Mouse (Mus musculus) small intestine, adult 2 months (tissue): ENCODE data around the gene Barhl1. TPM values are rescaled to one million over a fixed set of nuclear protein-coding genes. Genes with fewer than 3 reads are reported as not detected.

ENCODE experiments used
- H3K27ac ChIP-seq: fragments of 200-500 bp; 2 replicates; pipeline ENCODE4 v1.5.1; 2012; ENCODE audit warnings: low read depth, low read length, control low read depth, inconsistent platforms; ENCODE audit not compliant: insufficient read depth
- H3K27me3 ChIP-seq: fragments of 200-500 bp; 2 replicates; pipeline ENCODE4 v1.6.1; 2012; ENCODE audit warnings: mild to moderate bottlenecking, moderate library complexity, low read length, inconsistent platforms; ENCODE audit not compliant: control insufficient read depth, insufficient read depth
- H3K36me3 ChIP-seq: fragments of 200-500 bp; 2 replicates; pipeline ENCODE4 v1.6.1; 2012; ENCODE audit warnings: mild to moderate bottlenecking, low read length, control low read depth, inconsistent platforms; ENCODE audit not compliant: control insufficient read depth, insufficient read depth
- H3K4me1 ChIP-seq: fragments of 200-500 bp; 2 replicates; pipeline ENCODE4 v1.6.1; 2012; ENCODE audit warnings: low read length, inconsistent platforms, mixed read lengths; ENCODE audit not compliant: control insufficient read depth, insufficient read depth, insufficient read length
- H3K4me3 ChIP-seq: fragments of 200-500 bp; 2 replicates; pipeline ENCODE4 v1.5.1; 2012; ENCODE audit warnings: low read depth, mild to moderate bottlenecking, control low read depth, inconsistent platforms, low read length, moderate library complexity
- CTCF ChIP-seq: fragments of 200-500 bp; IDR thresholded peaks from 2 replicates; pipeline ENCODE4 v1.5.1; 2012; ENCODE audit warnings: low read depth, mild to moderate bottlenecking, control low read depth, inconsistent platforms, low read length, moderate library complexity, mixed read lengths; ENCODE audit not compliant: insufficient replicate concordance, insufficient read length; ENCODE audit errors: extremely low read depth
- POLR2A ChIP-seq: fragments of 200-500 bp; IDR thresholded peaks from 2 replicates; pipeline ENCODE4 v1.6.1; 2012; ENCODE audit warnings: low read depth, mild to moderate bottlenecking, control low read depth, inconsistent platforms, low read length, moderate library complexity
- WGBS: fragments of 180-500 bp; shearing (Covaris S2); methylation state at CpG from one replicate; pipeline ENCODE4 v1.1.7; 2018; 5-methylcytosine and 5-hydroxymethylcytosine counted together
- polyA plus RNA-seq: library from polyadenylated mRNA; depleted of rRNA; stranded (reverse); fragments of >200 nt; gene quantifications from 2 replicates; pipeline ENCODE4 v1.2.3, GENCODE M21; 2012

The Barhl1 gene
- polyA plus RNA-seq, 1 experiment, result not detected

DNA sequence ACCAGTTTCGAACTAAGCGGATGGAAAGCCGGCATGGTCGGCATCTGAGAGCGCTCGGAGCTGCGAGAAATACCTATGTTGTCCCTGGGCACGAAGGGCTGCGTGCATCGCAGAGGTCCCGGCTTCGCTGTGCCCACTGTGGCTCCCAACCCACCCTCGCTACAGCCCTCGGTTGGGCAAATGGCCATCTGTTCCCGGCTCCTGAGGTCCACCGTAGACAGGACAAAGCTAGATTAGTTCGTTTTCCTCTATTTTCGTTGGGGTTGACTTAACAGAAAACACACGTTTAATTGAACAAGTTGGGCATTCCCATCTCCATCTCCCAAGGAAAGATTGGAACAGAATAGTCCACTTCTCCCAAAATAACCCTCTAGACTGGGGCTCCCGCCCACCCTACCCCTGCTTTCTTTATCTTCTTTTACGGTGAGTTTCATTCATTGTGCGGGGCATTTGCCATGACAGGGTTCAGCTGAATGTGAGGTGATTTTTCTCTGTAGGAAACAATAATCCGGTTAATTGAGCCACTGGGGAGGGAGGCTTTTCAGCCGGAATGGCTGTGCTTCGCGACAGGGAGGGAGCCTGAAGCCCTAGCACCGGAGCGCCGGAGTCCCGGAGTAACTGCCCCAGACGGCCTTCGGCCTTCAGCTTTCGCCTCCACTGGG is 4.3 kb downstream of the Barhl1 start:
- Histone ChIP-seq H3K27me3 (peaks cover 80% of the 10 kb centered on the region), H3K4me1 (no peaks in the 10 kb centered on the region; the same call in 1 of the 2 replicates), H3K27ac (no peak overlapping the region), H3K36me3 (no peaks in the 10 kb centered on the region), H3K4me3 (no peak overlapping the region)
- no peak for TF ChIP-seq POLR2A
- WGBS, result 8% methylated on average over 33 of the region's 33 CpGs

DNA sequence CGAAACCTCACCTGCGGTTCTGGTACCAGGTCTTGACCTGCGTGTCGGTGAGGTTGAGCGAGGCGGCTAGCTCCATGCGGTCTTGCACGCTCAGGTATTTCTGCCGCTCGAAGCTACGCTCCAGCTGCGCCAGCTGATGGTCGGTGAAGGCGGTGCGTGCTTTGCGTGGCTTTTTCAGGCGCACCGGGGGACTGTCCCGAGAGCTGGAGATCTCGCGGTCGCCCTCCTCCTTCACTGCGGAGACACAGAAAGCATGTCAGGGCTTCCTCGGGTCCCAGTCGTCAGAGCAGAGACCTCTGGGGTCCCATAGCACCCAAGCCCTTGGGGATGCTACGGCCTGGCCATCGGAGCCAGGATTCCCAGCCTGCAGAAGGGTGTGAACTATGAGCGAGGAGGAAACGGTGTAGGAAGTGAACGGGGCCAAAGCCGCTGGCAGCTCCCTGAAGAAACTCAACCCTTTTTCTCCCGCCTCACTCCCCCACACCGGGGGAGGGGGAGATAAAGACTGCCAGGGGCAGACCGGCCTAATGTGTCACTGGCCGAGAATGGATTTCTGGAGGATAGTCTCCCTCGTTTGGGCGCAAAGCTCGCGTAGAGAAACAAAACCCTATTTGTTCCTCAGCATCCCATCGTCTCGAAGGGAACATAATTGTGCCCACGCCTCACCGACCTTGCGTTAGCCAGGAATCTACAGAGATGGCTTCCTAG is 5.0 kb downstream of the Barhl1 start:
- H3K36me3 ChIP-seq, result 0 out of 2 replicates have a peak, but pooled peaks cover 2% of the 10 kb centered on the region
- 4% methylated on average over 44 of the region's 44 CpGs for WGBS
- H3K27me3 ChIP-seq, result peaks cover 73% of the 10 kb centered on the region
- H3K27ac ChIP-seq, result no peak overlapping the region
- H3K4me3 ChIP-seq, result no peak overlapping the region
- TF ChIP-seq POLR2A, result no peak
- TF ChIP-seq CTCF, result no peak
- no peaks in the 10 kb centered on the region; the same call in 1 of the 2 replicates for H3K4me1 ChIP-seq

DNA sequence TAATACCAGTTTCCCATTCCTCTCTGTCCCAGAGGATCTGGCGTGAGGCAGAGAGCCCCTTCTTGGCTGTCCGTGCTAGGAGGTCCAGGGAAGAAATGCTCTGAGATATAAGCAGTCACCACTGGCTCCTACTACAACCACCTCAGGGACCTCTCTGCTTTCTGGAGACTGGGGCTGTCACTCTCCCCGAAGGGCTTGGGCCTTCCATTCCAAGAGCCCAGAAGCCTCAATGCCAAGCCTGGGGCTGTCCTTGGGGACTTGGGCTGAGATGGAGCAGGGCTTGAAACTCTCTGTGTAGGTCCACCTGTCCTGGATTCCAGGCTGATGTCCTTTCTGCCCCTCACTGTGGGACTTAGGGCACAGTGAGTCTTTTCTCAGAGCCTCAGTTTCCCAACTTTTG is 5.6 kb downstream of the Barhl1 start:
- H3K27me3 ChIP-seq, result peaks cover 68% of the 10 kb centered on the region
- H3K36me3 ChIP-seq, result 0 out of 2 replicates have a peak, but pooled peaks cover 2% of the 10 kb centered on the region
- H3K27ac ChIP-seq, result no peak overlapping the region
- H3K4me1 ChIP-seq, result no peaks in the 10 kb centered on the region; the same call in 1 of the 2 replicates
- H3K4me3 ChIP-seq, result no peak overlapping the region
- WGBS, result 32% methylated on average over 3 of the region's 3 CpGs
- TF ChIP-seq CTCF (no peak), POLR2A (no peak)

DNA sequence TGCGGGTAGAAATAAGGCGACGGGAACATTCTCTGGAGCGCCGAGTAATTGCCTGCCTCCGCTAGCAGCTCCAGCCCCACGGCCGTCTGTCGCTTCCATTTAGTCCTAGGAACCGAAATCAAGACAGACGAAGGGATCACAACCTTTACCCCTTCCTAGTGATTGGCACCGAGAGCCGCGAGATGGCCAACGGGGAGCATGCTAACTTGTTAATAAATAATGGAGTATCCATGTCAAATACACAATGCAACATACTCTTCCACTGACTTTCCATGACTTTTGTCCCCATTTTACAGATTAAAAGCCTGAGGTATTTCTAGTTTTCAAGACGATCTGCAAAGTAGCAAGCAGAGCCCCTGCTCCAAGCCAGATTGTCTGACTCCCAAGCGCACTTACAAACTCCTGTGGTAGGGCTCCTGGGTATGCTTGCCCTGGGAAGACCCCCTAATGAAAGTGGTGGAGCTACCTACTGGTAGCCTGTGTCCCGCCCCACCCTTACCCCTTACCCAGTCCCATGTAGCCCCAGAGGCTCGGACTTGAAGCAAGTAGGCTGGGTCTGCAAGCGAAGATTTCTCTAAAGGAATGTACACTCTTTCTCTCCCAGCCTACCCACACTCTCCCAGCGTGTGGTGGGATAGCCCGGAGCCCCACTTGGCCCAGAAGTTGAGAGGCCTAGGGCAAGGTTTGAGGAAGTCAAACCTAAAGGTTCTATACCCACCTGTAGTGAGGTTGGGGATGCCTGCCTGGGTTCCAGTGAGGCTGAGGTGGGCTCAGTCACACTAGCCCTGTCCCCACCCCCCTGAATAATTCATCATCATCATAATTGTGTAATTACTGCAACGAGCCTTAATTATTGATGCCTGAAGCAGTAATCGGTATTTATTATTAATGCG is 6.4 kb downstream of the Barhl1 start:
- Histone ChIP-seq H3K4me3 (no peak overlapping the region), H3K27ac (no peak overlapping the region), H3K27me3 (peaks cover 60% of the 10 kb centered on the region), H3K36me3 (peaks cover 2% of the 10 kb centered on the region; the same call in 1 of the 2 replicates), H3K4me1 (peaks cover 3% of the 10 kb centered on the region)
- TF ChIP-seq CTCF, result no peak
- TF ChIP-seq POLR2A, result no peak
- 15% methylated on average over 25 of the region's 25 CpGs for WGBS

DNA sequence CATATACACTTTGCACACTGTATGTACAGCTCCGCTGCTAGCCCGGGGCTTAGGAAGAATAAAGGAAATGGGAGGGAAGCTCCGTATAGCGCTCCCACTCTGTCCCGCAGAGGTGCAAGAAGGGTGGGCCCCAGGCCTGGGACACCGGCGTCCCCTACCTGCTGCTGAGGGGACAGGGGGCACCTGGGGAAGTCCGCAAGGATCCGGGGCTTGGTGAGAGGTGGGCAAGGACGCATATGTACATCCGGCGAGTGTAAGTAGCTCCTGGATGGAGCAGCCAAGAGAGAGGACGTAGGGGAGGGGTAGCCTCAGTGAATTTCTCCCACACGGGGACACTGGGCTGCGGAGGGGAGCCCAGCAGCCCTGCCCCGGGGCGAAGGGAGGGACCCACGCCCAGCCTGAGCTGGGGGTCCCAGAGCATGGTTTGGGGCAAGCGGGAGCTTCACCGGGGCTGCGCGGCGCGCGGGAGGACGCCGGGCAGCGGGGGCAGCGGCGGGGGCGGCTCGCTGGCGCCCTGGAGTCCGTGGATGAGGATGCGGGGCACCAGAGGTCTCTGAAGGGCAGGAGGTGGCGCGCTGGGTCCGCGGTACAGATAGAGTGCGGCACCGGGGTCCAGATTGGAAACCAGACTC is 7.2 kb downstream of the Barhl1 start:
- WGBS, result 6% methylated on average over 41 of the region's 41 CpGs

DNA sequence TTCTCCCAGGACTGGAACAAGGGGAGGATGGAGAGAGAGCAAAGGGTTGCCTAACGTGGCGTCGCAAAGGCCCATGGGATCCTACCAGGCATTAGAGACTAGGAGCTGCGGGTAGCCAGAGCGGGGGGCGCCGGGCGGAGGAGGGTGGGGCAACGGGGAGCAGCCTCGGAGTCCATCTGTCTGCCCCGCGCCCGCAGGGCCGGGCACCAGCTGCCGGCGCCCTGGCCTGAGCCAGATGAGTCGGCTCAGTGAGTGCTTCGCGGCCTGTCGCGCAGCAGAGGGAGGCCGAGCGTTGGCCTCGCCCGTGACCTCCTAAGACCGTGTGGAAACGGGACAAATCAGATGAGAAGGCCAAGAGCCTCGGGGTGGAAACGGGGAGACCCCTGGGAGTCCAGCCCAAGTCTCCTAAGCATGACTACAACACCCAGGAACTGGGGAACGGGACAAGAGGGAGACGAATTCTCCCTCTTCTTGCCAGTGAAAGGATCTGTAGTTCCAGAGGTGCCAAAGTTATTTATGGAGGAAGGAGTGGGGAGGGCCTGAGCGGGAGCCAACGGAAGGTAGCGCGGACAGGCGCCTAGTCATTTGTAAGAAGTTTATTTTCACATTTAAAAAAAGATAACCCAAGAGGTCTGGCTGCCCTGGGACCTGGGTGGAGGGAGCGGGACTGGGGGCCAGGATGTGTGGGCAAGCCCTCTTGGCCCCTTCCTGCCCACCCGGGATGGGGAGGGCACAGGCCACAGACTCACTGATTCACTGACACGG is 7.9 kb downstream of the Barhl1 start:
- Histone ChIP-seq H3K4me3 (no peak overlapping the region), H3K27me3 (peaks cover 50% of the 10 kb centered on the region), H3K36me3 (peaks cover 4% of the 10 kb centered on the region; the same call in 1 of the 2 replicates), H3K4me1 (peaks cover 3% of the 10 kb centered on the region), H3K27ac (no peak overlapping the region)
- WGBS, result 3% methylated on average over 39 of the region's 39 CpGs
- TF ChIP-seq POLR2A, result no peak
- no peak for TF ChIP-seq CTCF

More for the DNA sequence above, 7.2 kb downstream of the Barhl1 start:
- H3K4me1 ChIP-seq, result peaks cover 3% of the 10 kb centered on the region
- peaks cover 4% of the 10 kb centered on the region; the same call in 1 of the 2 replicates for H3K36me3 ChIP-seq
- no peak for TF ChIP-seq POLR2A
- no peak for TF ChIP-seq CTCF
- H3K4me3 ChIP-seq, result no peak overlapping the region
- H3K27me3 ChIP-seq, result peaks cover 53% of the 10 kb centered on the region
- no peak overlapping the region for H3K27ac ChIP-seq
